Mouse (Mus musculus): ENCODE measurements around the gene Zdhhc13.

Zdhhc13 gene

DNA sequence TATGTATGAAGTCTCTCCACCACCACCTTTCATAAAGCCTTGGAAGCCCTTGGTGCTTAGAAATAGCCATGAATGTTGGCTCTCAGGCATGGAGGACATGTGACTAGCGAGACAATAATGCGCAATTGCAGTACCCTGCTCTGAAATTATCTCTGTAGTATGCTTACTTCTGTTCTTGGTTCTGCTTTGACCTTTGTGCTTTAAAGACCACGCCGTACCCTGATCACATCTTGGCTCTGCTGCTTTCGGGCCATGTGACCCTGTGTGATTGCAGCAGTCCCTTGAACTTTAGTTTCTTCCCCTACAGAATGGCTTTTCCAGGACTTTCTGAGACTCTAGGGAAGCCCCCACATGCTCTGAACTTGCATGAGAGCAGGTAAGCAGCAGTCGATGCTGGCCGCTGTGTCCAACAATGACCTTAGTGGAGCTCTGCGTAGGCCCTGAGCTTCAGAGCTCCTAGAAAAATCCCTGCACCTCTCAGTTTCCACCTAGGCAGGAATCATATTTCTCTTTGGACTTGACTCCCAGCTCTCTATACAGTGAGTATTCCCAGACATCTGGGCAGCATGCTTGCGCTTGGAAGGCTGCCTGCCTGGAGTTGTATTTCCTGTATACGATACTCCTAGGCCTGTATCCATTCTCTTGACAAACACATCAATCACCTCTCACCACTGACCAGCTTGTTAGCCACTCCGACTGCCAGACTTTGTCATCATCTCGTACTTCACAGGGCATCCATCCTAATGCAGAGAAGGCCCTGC lies 56.6 kb downstream of the Zdhhc13 start:
- no peak for DNase-seq

DNA sequence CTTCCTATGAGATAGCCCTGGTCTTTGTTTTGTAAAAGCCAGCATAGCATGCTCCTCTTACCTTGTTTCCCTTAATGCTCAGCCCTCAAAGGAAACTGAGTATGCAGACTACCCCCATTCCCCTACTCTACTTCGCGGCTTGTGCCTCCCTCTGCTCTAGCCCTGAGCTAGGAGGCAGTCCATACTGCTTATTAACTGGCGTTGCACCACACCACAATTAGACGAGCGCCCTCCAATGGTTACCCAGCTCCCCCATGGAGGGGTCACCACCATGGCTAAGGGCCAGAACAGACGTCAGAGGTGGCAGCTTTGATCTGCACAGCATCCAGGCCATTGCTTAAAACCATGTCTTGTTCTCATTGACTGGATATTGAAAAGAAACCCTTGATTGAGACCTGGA lies 58.0 kb downstream of the Zdhhc13 start:
- no peak for DNase-seq

DNA sequence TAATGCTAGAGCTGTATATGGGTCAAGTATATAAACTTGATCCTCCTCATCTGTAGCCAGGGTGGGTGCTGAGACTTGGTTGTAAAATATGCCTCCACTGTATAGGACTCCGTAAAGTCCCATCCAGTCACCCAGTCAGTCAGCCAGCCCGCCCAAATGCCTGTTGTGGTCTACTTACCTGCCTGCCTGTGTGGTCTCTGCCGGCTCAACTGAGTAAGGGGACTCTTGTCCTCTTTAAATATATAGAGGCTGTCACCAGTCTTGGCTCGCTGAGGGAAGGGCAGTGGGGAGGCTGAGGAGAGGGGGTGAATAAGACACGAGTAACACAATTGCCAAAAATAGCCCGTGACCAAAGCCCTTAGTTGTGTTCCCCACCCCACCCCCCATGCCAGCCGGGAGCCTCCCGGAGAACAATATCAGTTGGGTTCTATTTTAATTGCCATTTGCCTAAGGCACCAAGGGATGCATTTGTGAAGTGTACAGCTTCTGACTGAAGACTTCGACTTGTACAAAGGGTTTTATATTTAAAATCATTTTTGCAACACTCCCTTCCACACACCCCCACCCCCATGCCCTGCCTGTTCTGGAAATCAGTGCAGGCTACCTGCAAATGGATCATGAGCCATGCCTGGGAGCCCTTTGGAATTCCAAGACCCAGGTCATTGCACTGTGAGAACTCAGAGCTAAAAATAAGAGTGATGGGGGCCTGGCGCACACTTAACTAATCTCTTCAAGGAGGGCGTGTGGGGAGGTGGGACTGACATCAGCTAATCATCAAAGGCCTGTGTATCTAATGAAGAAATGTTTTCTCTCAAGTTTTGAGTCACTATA lies 59.2 kb downstream of the Zdhhc13 start, which contains the start of gene Csrp3:
Gene Csrp3, minus strand, starts transcription at position 214 of the 831 bp plus-strand sequence.
- DNase-seq, result no peak

DNA sequence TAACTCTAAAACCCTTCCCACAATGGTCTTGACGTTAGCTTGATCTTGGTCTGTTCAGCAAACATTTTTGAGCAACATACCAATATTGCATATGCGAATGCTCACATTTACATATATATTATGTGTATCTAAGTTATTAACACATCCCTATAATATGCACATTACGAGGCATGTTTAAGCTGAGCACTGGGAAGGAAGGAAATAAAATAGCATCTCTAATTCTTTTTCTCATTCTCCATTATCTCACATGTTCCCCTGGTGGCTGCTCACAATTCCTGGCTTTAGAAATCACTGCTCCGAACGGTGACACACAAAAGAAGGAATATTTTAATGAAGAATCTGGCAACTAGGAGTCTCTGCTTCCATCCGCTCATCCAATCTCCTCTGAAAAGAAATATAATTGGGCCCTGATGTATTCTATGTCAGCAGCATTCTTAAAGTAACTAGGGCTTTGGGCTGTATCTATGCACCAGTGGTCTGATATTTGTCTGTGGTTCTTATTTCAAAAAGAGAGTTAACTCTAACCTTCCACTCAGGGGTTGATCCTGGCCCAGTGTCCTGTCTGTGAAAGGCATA lies 62.8 kb downstream of the Zdhhc13 start:
- DNase-seq, result no peak

DNA sequence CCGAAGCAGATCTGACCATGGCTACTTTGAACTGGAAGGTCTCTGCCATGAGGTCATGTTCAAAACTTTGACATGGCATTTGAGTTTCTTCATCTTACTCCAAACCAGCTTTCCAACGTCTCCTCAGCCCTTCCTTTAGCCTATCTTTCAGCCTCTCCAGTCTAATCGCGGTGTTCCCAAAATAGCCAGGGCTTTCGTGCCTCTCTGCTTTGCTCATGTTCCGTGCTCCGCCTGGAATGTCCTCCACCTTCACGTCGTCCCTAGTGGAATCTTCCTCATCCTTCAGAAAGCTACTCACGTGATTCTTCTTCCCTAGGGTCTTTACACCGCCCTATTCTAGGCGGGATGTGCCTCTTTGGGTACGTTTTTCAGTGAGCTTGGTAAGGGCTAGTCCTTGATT lies 64.7 kb downstream of the Zdhhc13 start:
- no peak for DNase-seq

DNA sequence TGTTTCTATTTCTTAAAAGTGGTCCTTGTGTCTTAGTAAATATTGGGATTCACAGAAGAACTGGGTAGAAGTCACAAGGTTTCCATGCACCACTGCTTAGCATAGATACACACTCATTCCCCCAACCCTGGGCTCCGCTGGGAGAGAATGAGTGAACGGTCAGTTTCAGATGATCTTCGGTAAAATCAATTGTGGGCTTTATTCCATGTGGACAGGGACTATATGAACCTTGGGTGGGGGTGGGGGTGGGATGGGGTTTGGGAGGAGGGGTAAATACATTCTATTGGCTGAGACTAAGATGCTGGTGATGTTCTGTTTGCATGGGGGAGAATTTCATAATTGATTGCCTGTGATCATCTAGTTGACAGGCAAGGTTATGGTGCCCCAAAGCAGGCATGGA lies 66.7 kb downstream of the Zdhhc13 start:
- no peak for DNase-seq

DNA sequence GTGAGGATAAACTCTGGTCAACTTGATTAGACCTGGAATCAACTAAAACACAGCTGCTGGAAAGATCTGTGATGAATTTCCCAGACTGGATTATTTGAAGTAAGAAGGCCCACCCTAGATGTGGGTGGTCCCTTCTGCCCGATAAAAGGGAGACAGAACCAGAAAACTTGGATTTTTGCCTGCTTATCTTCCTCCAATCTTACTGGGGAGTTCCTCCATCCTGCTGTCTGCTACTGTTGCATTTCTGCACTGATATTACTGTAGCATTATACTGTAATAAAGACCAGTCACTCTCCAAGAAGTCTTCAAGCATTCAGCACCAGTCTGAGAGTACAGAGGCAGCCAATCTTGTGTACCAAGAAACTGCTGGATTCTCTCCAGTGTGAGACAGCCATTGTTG lies 69.5 kb downstream of the Zdhhc13 start:
- no peak for DNase-seq

DNA sequence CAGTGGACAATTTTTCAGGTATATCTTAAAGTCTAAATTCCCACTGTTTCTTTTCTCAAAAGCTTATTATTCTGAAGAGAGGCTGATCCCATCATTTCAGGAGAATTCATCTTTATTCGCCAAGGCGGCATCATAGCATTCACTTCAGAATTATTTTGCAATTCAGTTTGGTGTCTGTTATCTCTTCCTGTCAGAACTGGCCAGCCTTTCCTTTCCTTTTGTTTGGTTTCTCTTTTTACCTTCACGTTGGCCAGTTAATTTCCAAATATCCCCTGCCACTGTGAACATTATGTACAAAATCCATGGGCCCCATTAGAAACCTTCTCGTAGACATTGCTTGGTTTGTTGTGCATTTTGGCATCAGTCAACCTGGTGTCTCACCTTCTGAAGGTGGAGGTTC lies 70.6 kb downstream of the Zdhhc13 start:
- DNase-seq, result no peak

DNA sequence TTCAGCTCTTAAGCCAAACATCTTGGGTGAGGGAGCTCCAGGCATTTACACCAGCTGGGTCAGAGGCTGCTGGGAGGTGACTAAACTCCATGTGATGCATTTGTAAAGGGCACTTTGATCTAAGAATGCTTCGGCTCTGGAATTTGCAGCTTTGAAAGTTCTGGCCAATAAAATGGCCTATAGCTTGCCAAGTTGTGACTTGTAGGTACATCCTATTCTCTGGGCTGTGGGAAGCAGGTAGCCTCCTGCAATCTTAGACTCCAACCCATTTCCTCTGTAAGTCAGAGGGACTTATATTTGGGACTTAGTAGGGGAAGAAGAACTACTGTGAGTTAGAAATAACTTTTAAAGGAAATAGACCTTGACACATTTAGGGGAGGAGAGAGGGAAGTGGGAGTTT lies 72.1 kb downstream of the Zdhhc13 start:
- no peak for DNase-seq

DNA sequence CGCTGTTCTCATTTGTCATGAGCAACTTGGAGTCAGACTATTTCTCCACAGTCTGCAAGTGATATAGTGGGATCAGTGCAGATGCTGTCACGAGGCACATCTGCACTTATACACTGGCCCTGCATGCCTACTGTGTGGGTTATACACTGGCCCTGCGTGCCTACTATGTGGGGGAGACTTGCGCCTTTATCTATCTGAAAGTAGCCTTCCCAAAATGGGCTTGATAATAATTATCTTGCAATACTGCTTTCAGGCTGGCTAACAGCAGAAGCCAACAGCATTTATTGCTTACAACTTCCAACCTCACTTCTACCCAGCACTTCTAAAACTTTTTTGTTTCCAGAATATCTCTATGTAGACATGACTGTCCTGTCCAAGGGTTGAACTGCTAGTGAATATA lies 73.0 kb downstream of the Zdhhc13 start:
- no peak for DNase-seq

DNA sequence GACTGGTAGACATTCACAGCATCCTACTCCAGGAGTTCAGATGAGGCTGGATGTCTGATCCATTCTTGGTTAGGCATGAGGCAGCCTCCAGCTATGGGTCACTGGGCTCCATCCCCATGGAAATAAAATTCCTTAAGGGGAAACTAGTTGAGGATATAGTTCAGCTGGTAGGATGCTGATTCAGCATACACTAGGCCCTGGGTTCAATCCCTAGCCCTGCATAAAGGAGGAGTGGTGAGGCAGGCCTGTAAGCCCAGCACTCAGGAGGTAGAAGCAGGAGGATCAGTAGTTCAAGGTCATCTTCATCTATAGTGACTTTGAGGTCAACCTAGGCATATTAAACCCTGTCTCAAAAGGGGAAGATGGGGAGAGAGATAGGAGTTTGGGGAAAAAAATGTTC lies 75.4 kb downstream of the Zdhhc13 start:
- no peak for DNase-seq

DNA sequence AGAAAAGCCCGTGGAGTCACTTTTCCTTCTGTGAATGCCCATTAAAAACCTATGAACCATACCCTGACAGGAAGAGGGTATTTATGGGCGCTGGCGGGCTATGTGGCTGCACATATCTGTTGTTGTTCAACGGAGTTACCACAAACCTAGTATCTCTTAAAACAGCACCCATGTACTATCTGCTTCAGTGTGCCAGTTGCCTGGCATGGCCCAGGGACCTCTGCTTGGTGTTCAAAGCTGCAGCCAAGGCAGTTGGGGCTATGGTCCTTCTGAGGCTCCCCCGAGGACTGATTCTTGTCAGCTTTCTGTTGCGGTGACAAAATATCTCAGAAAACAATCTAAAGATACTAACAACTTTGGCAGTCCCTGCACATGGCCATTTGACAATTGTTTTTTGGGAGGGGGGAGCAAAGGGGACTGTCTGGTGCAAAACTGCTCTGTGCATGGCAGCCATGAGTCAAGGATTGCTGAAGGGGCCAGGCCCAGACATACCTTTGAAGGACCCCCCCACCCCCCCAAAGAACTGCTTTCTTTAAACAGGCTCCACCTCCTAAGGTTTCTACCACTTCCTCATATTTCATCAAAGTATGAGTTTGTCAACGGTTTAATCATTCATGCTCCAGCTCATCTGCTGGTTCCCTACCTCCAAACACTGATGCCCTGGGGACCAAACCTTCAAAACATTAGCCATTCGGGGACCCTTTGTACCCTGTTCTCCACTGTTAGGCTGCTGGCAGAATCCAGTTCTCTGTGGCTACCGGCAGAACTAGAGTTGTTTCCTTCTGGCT lies 76.1 kb downstream of the Zdhhc13 start:
- DNase-seq, result no peak

DNA sequence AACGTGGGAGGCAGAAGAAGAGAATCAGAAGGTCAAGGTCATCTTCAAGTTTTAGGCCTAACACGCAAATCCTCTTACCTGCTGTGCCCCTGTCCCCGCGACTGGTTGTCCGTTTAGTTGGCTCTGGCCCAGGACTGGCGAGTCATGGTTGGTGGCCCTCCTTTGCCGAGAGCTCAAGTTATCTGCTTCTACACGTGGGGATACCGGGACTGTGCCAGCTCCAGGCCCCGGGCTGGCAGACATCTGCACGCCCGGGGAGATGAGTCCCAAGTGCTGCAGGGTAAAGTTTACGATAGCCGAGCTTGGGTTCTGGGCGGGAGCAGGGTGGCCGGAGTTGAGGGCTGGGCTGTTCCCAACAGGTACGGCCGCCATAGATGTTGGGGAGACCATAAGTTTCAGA lies 78.8 kb downstream of the Zdhhc13 start:
- no peak for DNase-seq

DNA sequence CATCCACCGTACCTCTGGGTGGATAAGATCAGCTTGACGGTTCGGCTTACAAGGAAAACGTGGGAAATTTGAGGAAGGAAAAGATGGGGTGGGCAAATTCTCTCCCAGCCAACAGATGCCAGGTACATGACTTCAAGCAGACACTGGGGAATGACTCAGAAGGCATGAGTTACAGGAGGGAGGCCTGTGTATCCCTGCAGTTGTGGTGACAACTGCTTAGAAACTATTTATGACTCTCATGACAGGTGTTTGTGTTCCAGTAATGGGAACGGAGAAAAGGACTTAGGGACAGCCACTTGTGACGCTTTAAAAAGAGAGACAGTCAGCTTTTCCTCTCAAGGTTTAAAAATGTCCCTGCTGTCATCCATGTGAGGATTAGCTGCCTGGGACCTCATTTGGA lies 81.3 kb downstream of the Zdhhc13 start:
- no peak for DNase-seq

DNA sequence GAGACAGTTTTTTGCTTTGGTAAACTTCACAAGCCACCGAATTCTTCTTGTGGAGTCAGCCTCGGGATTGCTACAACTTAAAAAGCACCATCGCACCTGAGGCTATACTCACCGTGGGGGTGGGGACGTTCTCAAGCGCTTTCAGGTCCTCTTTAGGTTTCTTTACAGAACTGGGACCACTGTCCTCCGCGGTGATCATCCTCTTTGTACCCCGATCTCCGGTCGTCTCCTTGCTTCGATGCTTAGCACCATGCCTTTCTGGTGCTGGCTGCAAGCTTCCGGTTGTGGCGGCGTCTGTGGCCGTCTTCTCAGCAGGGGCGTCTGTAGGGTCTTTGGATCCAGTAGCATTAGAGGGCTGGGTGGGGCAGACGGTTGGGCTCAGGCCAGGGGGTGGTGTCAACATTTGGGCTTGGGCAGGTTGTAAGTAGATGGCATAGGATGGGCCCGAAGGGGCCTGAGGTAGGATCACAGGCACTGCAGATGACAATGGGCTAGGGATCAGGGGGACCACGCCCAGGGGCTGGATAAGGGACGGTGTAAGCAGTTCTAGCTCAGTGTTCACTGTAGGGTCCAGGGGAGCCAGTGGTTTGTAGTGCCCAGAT lies 81.9 kb downstream of the Zdhhc13 start:
- DNase-seq, result no peak

DNA sequence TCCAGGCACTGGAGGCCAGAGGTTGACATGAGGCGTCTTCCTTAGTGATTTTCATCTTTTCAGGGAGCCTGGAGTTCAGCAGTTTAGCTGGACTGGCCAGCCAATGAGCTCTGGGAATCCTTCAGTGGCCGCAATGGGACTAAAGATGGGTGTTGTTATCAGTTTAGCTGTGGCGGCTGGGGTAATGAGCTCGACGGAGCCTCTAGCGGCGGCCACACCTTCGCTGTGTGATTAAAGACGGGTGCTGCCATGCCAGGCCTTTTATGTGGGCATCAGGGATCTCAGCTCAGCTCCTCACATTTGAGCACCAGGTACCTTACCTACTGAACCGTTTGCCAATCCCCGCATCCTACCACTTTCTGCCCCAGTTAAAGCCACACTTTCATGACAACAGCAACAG lies 82.5 kb downstream of the Zdhhc13 start:
- DNase-seq, result no peak

DNA sequence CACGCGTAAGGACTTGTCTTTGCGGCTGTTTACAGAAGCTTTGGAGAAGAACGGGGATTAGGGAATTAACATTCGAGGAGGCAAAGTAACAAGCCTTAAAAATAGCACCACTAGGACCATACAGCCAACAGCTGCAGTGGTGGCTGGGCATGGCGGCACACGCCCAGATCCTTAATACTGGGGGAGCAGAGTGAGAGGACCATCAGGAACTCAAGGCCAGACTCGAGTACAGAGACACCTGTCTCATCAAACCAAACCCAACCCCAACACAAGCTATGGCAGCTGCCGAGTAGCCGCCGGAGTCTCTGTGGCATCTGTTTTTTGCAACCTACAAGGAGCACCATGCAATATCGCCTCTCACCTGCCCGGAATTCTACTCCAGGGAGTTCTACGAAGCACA lies 86.3 kb downstream of the Zdhhc13 start:
- no peak for DNase-seq

DNA sequence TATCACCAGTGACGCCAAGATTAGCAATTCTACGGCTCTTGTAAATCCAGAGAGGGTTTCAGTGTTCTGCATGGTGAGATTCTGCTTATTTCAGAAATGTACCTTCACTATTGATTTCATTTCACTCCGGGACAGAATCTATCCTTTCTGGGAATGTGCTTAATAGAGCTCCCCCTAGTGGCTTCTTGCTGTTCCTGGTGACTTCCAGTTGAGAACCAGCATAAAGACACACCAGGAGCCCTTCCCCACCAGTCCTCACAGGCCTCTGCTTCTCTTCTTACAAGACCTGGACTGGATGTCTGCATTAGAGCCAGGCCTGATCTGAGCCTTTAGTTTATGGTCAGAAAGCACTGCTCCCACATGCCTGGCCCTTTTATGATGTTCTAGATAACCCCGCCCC lies 87.7 kb downstream of the Zdhhc13 start:
- peak; percentile 41 for DNase-seq
